Mouse (Mus musculus): ENCODE measurements at regions not wholly inside any gene's neighbourhood (a gene's known extent, or its start where the extent isn't known, plus 50 kb on each side); places are given as distances from the start of the nearest gene placed in this dataset.

- no peak for TF ChIP-seq CTCF (IDR thresholded peaks at IDR 0.05; ENCODE audit: low read depth)
- Histone ChIP-seq H3K27me3 (ENCODE audit: insufficient read depth, low read length) (no peaks in the 10 kb centered on the region), H3K36me3 (ENCODE audit: insufficient read depth) (no peaks in the 10 kb centered on the region), H3K9ac (no peak overlapping the region), H3K4me3 (ENCODE audit: low read depth, low read length) (no peak overlapping the region), H3K4me2 (ENCODE audit: low read depth) (no peak overlapping the region), H3K27ac (ENCODE audit: low read depth, low read length) (no peak overlapping the region), H3K4me1 (ENCODE audit: insufficient read depth) (no peaks in the 10 kb centered on the region), H3K9me3 (ENCODE audit: low read length) (no peaks in the 10 kb centered on the region)
- 90% methylated on average over 5 of the region's 5 CpGs for WGBS
- ATAC-seq: no peak
- no peak for DNase-seq
Observed at GRCm38 (mm10) chr12:25168213-25168545, 71.2 kb upstream of the Id2 start.

GRCm38 (mm10) chr12:25167504-25168212 is 70.7 kb upstream of the Id2 start:
- Histone ChIP-seq H3K9me3 (ENCODE audit: low read length) (no peaks in the 10 kb centered on the region), H3K4me3 (ENCODE audit: low read depth, low read length) (no peak overlapping the region), H3K4me1 (ENCODE audit: insufficient read depth) (no peaks in the 10 kb centered on the region), H3K9ac (no peak overlapping the region), H3K27me3 (ENCODE audit: insufficient read depth, low read length) (no peaks in the 10 kb centered on the region), H3K4me2 (ENCODE audit: low read depth) (no peak overlapping the region), H3K27ac (ENCODE audit: low read depth, low read length) (no peak overlapping the region), H3K36me3 (ENCODE audit: insufficient read depth) (no peaks in the 10 kb centered on the region)
- ATAC-seq: no peak
- 76% methylated on average over 12 of the region's 12 CpGs for WGBS
- no peak for TF ChIP-seq CTCF (IDR thresholded peaks at IDR 0.05; ENCODE audit: low read depth)
- no peak for DNase-seq

GRCm38 (mm10) chr12:25166525-25166924 is 69.6 kb upstream of the Id2 start:
- WGBS: 60% methylated on average over 2 of the region's 2 CpGs
- H3K27me3 ChIP-seq (ENCODE audit: insufficient read depth, low read length): no peaks in the 10 kb centered on the region
- TF ChIP-seq CTCF (IDR thresholded peaks at IDR 0.05; ENCODE audit: low read depth): no peak
- DNase-seq (no peak), ATAC-seq (no peak)
- no peak overlapping the region for H3K9ac ChIP-seq
- H3K4me2 ChIP-seq (ENCODE audit: low read depth): no peak overlapping the region
- H3K9me3 ChIP-seq (ENCODE audit: low read length): no peaks in the 10 kb centered on the region
- H3K4me1 ChIP-seq (ENCODE audit: insufficient read depth): no peaks in the 10 kb centered on the region
- H3K36me3 ChIP-seq (ENCODE audit: insufficient read depth): no peaks in the 10 kb centered on the region
- no peak overlapping the region for H3K4me3 ChIP-seq (ENCODE audit: low read depth, low read length)
- no peak overlapping the region for H3K27ac ChIP-seq (ENCODE audit: low read depth, low read length)

GRCm38 (mm10) chr12:25165650-25166049 is 68.7 kb upstream of the Id2 start:
- no peak for DNase-seq
- 93% methylated on average over 3 of the region's 3 CpGs for WGBS
- H3K27ac ChIP-seq (ENCODE audit: low read depth, low read length): no peak overlapping the region
- no peak for TF ChIP-seq CTCF (IDR thresholded peaks at IDR 0.05; ENCODE audit: low read depth)
- H3K9me3 ChIP-seq (ENCODE audit: low read length): no peaks in the 10 kb centered on the region
- no peak overlapping the region for H3K4me2 ChIP-seq (ENCODE audit: low read depth)
- no peaks in the 10 kb centered on the region for H3K36me3 ChIP-seq (ENCODE audit: insufficient read depth)
- ATAC-seq: no peak
- no peaks in the 10 kb centered on the region for H3K4me1 ChIP-seq (ENCODE audit: insufficient read depth)
- no peaks in the 10 kb centered on the region for H3K27me3 ChIP-seq (ENCODE audit: insufficient read depth, low read length)
- no peak overlapping the region for H3K4me3 ChIP-seq (ENCODE audit: low read depth, low read length)
- H3K9ac ChIP-seq: no peak overlapping the region

GRCm38 (mm10) chr12:25164724-25165123 is 67.8 kb upstream of the Id2 start:
- no peaks in the 10 kb centered on the region for H3K4me1 ChIP-seq (ENCODE audit: insufficient read depth)
- H3K9me3 ChIP-seq (ENCODE audit: low read length): no peaks in the 10 kb centered on the region
- H3K27me3 ChIP-seq (ENCODE audit: insufficient read depth, low read length): no peaks in the 10 kb centered on the region
- no peak for DNase-seq
- H3K27ac ChIP-seq (ENCODE audit: low read depth, low read length): no peak overlapping the region
- no peak overlapping the region for H3K9ac ChIP-seq
- no peak overlapping the region for H3K4me3 ChIP-seq (ENCODE audit: low read depth, low read length)
- no peak overlapping the region for H3K4me2 ChIP-seq (ENCODE audit: low read depth)
- 77% methylated on average over 1 of the region's 1 CpGs for WGBS
- TF ChIP-seq CTCF (IDR thresholded peaks at IDR 0.05; ENCODE audit: low read depth): no peak
- H3K36me3 ChIP-seq (ENCODE audit: insufficient read depth): no peaks in the 10 kb centered on the region
- no peak for ATAC-seq

- 16% methylated on average over 6 of the region's 6 CpGs for WGBS
- DNase-seq (no peak), ATAC-seq (no peak)
Observed at GRCm38 (mm10) chr12:25163541-25163940, 66.6 kb upstream of the Id2 start.

GRCm38 (mm10) chr12:25162843-25163242 is 65.9 kb upstream of the Id2 start:
- no peak for TF ChIP-seq CTCF (IDR thresholded peaks at IDR 0.05; ENCODE audit: low read depth)

More at GRCm38 (mm10) chr12:25163541-25163940, 66.6 kb upstream of the Id2 start:
- no peak overlapping the region for H3K27ac ChIP-seq (ENCODE audit: low read depth, low read length)
- no peak overlapping the region for H3K4me3 ChIP-seq (ENCODE audit: low read depth, low read length)
- no peaks in the 10 kb centered on the region for H3K36me3 ChIP-seq (ENCODE audit: insufficient read depth)
- no peak overlapping the region for H3K9ac ChIP-seq
- TF ChIP-seq CTCF (IDR thresholded peaks at IDR 0.05; ENCODE audit: low read depth): no peak
- H3K4me1 ChIP-seq (ENCODE audit: insufficient read depth): no peaks in the 10 kb centered on the region
- H3K4me2 ChIP-seq (ENCODE audit: low read depth): no peak overlapping the region
- no peaks in the 10 kb centered on the region for H3K9me3 ChIP-seq (ENCODE audit: low read length)
- H3K27me3 ChIP-seq (ENCODE audit: insufficient read depth, low read length): no peaks in the 10 kb centered on the region

More at GRCm38 (mm10) chr12:25162843-25163242, 65.9 kb upstream of the Id2 start:
- no peak overlapping the region for H3K4me3 ChIP-seq (ENCODE audit: low read depth, low read length)
- no peak overlapping the region for H3K9ac ChIP-seq
- ATAC-seq: no peak
- no peak overlapping the region for H3K4me2 ChIP-seq (ENCODE audit: low read depth)
- no peaks in the 10 kb centered on the region for H3K36me3 ChIP-seq (ENCODE audit: insufficient read depth)
- 88% methylated on average over 6 of the region's 6 CpGs for WGBS
- H3K4me1 ChIP-seq (ENCODE audit: insufficient read depth): no peaks in the 10 kb centered on the region
- H3K27me3 ChIP-seq (ENCODE audit: insufficient read depth, low read length): no peaks in the 10 kb centered on the region
- H3K27ac ChIP-seq (ENCODE audit: low read depth, low read length): no peak overlapping the region
- no peak for DNase-seq
- H3K9me3 ChIP-seq (ENCODE audit: low read length): no peaks in the 10 kb centered on the region

Data from forebrain, postnatal 0 days (tissue).